Mouse (Mus musculus) intestine, embryonic 15.5 days (tissue): ENCODE data around the gene Rhod. TPM values are rescaled to one million over a fixed set of nuclear protein-coding genes. Genes with fewer than 3 reads are reported as not detected.
A peak's percentile ranks its signal among the peaks of the same experiment; 100 is the strongest.

ENCODE experiments used
- ATAC-seq: fragments of 200-750 bp; cut with Nextera tagmentation; 2 replicates; pipeline ENCODE4 v1.8.0; 2017; ENCODE audit warnings: moderate TSS enrichment, moderate library complexity
- H3K27ac ChIP-seq: fragments of 300-500 bp; sonication (generic); 2 replicates; pipeline ENCODE4 v1.5.1; 2015; ENCODE audit warnings: mild to moderate bottlenecking, inconsistent platforms
- H3K27me3 ChIP-seq: fragments of 300-500 bp; sonication (generic); replicated peaks from 2 replicates; pipeline ENCODE4 v1.6.1; 2015; ENCODE audit warnings: inconsistent platforms
- H3K36me3 ChIP-seq: fragments of 300-500 bp; sonication (generic); 2 replicates; pipeline ENCODE4 v1.6.1; 2015; ENCODE audit warnings: inconsistent platforms
- H3K4me1 ChIP-seq: fragments of 300-500 bp; sonication (generic); replicated peaks from 2 replicates; pipeline ENCODE4 v1.6.1; 2015; ENCODE audit warnings: inconsistent platforms
- H3K4me2 ChIP-seq: fragments of 300-500 bp; sonication (generic); replicated peaks from 2 replicates; pipeline ENCODE4 v1.6.1; 2015; ENCODE audit warnings: mild to moderate bottlenecking, inconsistent platforms
- H3K4me3 ChIP-seq: fragments of 300-500 bp; sonication (generic); replicated peaks from 2 replicates; pipeline ENCODE4 v1.5.1; 2015; ENCODE audit warnings: inconsistent platforms
- H3K9ac ChIP-seq: fragments of 300-500 bp; sonication (generic); 2 replicates; pipeline ENCODE4 v1.6.1; 2015; ENCODE audit warnings: inconsistent platforms
- H3K9me3 ChIP-seq: fragments of 300-500 bp; sonication (generic); 2 replicates; pipeline ENCODE4 v1.6.1; 2016; ENCODE audit warnings: inconsistent platforms
- WGBS: fragments of 180-500 bp; shearing (Covaris S2); methylation state at CpG from one replicate; pipeline ENCODE4 v1.1.7; 2015; 5-methylcytosine and 5-hydroxymethylcytosine counted together
- polyA plus RNA-seq: library from polyadenylated mRNA; unstranded; fragments of >200 nt; fragmentation: Nextera tagmentation; extraction: Ambion mirVana; gene quantifications from 2 replicates; pipeline ENCODE4 v1.2.1, GENCODE M21; 2015

Gene Rhod
- polyA plus RNA-seq, 1 experiment from 2014 or later, result 20.0 TPM

DNA sequence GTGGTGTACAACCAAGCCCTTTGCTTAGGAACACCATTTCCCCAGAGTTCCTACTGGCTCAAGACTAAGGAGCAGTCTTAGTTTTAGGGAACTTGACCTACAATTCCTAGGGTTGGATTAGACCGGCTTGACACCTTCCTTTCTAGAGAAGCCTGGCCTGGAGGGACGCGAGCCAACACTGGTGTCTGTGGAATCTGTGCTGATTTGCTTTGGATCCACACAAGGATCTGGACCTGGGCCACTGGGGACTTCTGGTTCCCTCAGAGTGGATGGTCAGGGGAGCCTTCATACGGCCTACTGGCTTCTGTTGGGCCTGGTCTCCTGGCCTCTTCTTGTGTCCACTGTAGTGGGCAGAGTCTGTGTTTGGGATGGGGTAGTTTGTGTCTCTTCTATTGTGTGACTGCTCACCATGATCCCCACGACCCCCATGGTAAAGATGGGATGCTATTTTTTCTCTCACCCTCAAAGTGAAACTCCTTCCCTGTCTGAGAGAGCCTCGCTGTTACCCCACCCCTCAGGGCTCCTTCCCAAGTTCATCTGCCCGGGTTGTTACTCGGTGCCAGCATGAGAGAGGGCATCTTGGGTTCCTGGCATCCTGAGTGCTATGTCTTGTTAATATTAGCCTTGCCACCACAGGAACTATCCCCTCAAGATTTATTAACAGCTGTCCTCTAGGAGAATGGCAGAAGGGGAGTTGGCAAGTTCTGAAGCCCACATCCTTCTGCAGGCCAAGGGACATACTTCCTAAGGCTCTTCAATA, 7.6 kb upstream of the Rhod start:
- Histone ChIP-seq H3K9ac (no peak overlapping the region), H3K9me3 (no peaks in the 10 kb centered on the region), H3K4me2 (no peak overlapping the region), H3K4me3 (no peak overlapping the region), H3K27me3 (no peaks in the 10 kb centered on the region), H3K27ac (no peak overlapping the region), H3K4me1 (peaks cover 5% of the 10 kb centered on the region), H3K36me3 (no peaks in the 10 kb centered on the region)
- no peak for ATAC-seq
- 84% methylated on average over 8 of the region's 8 CpGs for WGBS

GRCm38 (mm10) chr19:4442408-4442807, 3.2 kb upstream of the Rhod start:
- 11% methylated on average over 3 of the region's 3 CpGs for WGBS
- no peak for ATAC-seq

GRCm38 (mm10) chr19:4441621-4442161, 2.5 kb upstream of the Rhod start:
- Histone ChIP-seq H3K4me2 (no peak overlapping the region), H3K27ac (peak overlapping the region; percentile 5; the same call in 1 of the 2 replicates), H3K36me3 (no peaks in the 10 kb centered on the region), H3K27me3 (no peaks in the 10 kb centered on the region), H3K4me1 (peaks cover 26% of the 10 kb centered on the region), H3K9me3 (no peaks in the 10 kb centered on the region), H3K4me3 (no peak overlapping the region), H3K9ac (no peak overlapping the region)
- 29% methylated on average over 10 of the region's 10 CpGs for WGBS
- ATAC-seq, result peak; percentile 30

More at GRCm38 (mm10) chr19:4442408-4442807, 3.2 kb upstream of the Rhod start:
- Histone ChIP-seq H3K4me3 (no peak overlapping the region), H3K36me3 (no peaks in the 10 kb centered on the region), H3K4me2 (no peak overlapping the region), H3K27me3 (no peaks in the 10 kb centered on the region), H3K9me3 (no peaks in the 10 kb centered on the region), H3K27ac (no peak overlapping the region), H3K4me1 (peaks cover 26% of the 10 kb centered on the region), H3K9ac (no peak overlapping the region)

DNA sequence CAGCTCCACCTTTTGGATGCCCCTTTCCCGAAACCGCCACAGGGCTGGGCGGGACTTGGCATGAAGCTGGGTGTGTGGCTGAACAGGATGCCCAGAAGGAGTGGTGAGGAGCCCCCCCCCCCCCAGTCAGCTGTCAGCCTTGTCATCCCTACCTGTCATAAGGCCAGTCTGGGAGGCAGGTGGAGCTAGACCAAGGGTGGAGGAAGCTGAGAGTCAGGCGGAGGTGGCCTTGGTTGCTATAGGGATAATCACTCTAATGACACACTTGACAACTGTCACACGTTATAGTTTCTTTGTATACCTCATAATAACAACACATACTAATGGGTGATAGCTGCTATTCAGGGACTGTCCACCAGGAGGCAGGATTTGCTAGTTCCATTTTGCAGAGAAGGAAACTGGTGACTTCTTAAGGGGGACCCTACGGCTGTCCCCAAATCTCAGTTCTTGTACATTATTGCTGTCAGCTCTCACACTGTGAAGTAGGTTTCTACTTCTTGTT, 1.9 kb upstream of the Rhod start:
- Histone ChIP-seq H3K27me3 (no peaks in the 10 kb centered on the region), H3K27ac (peak overlapping the region; percentile 5; the same call in 1 of the 2 replicates), H3K9me3 (no peaks in the 10 kb centered on the region), H3K4me3 (no peak overlapping the region), H3K9ac (no peak overlapping the region), H3K4me2 (no peak overlapping the region), H3K36me3 (no peaks in the 10 kb centered on the region), H3K4me1 (peaks cover 26% of the 10 kb centered on the region)
- peak; percentile 37; the same call in 1 of the 2 replicates for ATAC-seq
- WGBS, result 46% methylated on average over 6 of the region's 6 CpGs

GRCm38 (mm10) chr19:4440222-4440621, 990 bp upstream of the Rhod start:
- 10% methylated on average over 8 of the region's 8 CpGs for WGBS
- Histone ChIP-seq H3K9me3 (no peaks in the 10 kb centered on the region), H3K9ac (no peak overlapping the region), H3K36me3 (no peaks in the 10 kb centered on the region), H3K4me3 (peak overlapping the region; percentile 72), H3K27me3 (no peaks in the 10 kb centered on the region), H3K4me2 (peak overlapping the region; percentile 92), H3K27ac (no peak overlapping the region), H3K4me1 (peaks cover 26% of the 10 kb centered on the region)
- 0 out of 2 replicates have a peak, but pooled peaks have one; percentile 24 for ATAC-seq

DNA sequence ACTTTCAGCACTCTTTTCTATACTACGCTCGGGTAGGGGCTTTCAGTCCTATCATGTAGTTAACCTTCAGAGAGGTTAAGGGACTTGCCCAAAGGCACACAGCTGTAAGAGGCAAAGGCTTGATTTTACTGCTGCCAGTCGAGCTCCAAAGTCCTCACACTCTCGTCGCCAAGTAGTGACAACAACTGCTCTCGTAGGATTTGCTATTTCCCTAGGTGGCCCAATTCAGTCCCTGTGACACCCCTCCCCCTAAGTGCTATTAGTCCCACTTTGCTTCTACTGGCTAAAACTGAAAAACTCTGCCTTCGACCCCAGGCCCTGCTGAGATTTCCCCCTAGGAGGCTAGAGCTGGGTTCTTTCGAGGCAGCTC, 456 bp downstream of the Rhod start:
- no peaks in the 10 kb centered on the region for H3K36me3 ChIP-seq
- H3K4me3 ChIP-seq, result peak overlapping the region; percentile 72
- peak overlapping the region; percentile 92 for H3K4me2 ChIP-seq
- H3K27me3 ChIP-seq, result no peaks in the 10 kb centered on the region
- peaks cover 26% of the 10 kb centered on the region for H3K4me1 ChIP-seq
- H3K9me3 ChIP-seq, result no peaks in the 10 kb centered on the region
- 6% methylated on average over 8 of the region's 8 CpGs for WGBS
- peak overlapping the region; percentile 75 for H3K9ac ChIP-seq
- 0 out of 2 replicates have a peak, but pooled peaks have one; percentile 1 for ATAC-seq
- H3K27ac ChIP-seq, result peak overlapping the region; percentile 33; the same call in 1 of the 2 replicates

DNA sequence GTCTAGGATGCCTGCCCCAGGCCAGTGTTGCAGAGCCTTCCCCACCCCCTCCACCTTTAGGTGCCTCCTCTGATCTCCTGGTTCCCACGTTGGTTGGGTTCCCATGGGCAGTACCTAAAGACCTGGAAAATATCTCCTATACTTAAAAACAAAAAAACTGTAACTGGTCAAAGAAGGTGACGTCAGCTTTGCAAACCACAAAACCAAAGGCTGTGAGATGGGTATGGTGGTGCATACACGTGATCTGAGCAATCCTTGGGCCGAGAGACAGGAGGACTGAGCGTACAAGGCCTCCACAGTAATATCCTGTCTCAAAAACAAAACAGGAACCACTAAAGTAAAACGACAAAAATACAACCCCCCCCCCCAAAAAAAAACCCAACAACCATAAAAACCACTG, 1.3 kb downstream of the Rhod start:
- Histone ChIP-seq H3K9ac (no peak overlapping the region), H3K27ac (no peak overlapping the region), H3K9me3 (no peaks in the 10 kb centered on the region), H3K4me2 (peak overlapping the region; percentile 92; the same call in 1 of the 2 replicates), H3K27me3 (no peaks in the 10 kb centered on the region), H3K4me1 (peaks cover 26% of the 10 kb centered on the region), H3K4me3 (no peak overlapping the region), H3K36me3 (no peaks in the 10 kb centered on the region)
- ATAC-seq, result no peak
- WGBS, result 78% methylated on average over 6 of the region's 6 CpGs

- H3K27ac ChIP-seq, result no peak overlapping the region
- H3K27me3 ChIP-seq, result no peaks in the 10 kb centered on the region
- no peak overlapping the region for H3K4me2 ChIP-seq
- H3K4me1 ChIP-seq, result peaks cover 16% of the 10 kb centered on the region; the same call in 1 of the 2 replicates
- H3K9ac ChIP-seq, result no peak overlapping the region
- no peaks in the 10 kb centered on the region for H3K36me3 ChIP-seq
- ATAC-seq, result no peak
- no peaks in the 10 kb centered on the region for H3K9me3 ChIP-seq
- no peak overlapping the region for H3K4me3 ChIP-seq
- 75% methylated on average over 3 of the region's 3 CpGs for WGBS
These were observed 3.0 kb downstream of the Rhod start for GRCm38 (mm10) chr19:4436254-4436653.

DNA sequence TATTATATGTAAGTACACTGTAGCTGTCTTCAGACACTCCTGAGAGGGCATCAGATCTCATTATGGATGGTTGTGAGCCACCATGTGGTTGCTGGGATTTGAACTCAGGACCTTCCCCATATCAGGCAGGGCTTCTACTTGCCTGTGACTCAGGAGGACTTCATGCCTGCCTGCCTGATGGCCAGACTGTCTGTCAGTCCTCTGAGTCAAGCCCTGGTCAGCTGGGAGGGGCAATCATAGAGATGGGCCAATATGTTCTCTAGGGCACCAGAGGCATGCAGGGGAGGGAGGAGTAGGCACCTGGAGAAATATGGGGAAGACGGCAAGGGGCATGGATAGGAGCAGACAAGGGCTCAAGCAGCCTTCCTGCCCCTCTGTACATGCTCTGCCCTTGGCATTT, 4.2 kb downstream of the Rhod start:
- H3K4me2 ChIP-seq, result no peak overlapping the region
- H3K9me3 ChIP-seq, result no peaks in the 10 kb centered on the region
- 100% methylated on average over 1 of the region's 1 CpGs for WGBS
- no peak overlapping the region for H3K9ac ChIP-seq
- H3K4me3 ChIP-seq, result no peak overlapping the region
- H3K27me3 ChIP-seq, result no peaks in the 10 kb centered on the region
- H3K4me1 ChIP-seq, result peaks cover 6% of the 10 kb centered on the region; the same call in 1 of the 2 replicates
- H3K36me3 ChIP-seq, result no peaks in the 10 kb centered on the region
- no peak overlapping the region for H3K27ac ChIP-seq
- no peak for ATAC-seq

- Histone ChIP-seq H3K9ac (no peak overlapping the region), H3K4me2 (no peak overlapping the region), H3K4me3 (no peak overlapping the region), H3K36me3 (no peaks in the 10 kb centered on the region), H3K4me1 (no peaks in the 10 kb centered on the region), H3K27me3 (no peaks in the 10 kb centered on the region), H3K9me3 (no peaks in the 10 kb centered on the region), H3K27ac (no peak overlapping the region)
- no peak for ATAC-seq
- 82% methylated on average over 1 of the region's 1 CpGs for WGBS
These were observed 5.5 kb downstream of the Rhod start for GRCm38 (mm10) chr19:4433756-4434155.

DNA sequence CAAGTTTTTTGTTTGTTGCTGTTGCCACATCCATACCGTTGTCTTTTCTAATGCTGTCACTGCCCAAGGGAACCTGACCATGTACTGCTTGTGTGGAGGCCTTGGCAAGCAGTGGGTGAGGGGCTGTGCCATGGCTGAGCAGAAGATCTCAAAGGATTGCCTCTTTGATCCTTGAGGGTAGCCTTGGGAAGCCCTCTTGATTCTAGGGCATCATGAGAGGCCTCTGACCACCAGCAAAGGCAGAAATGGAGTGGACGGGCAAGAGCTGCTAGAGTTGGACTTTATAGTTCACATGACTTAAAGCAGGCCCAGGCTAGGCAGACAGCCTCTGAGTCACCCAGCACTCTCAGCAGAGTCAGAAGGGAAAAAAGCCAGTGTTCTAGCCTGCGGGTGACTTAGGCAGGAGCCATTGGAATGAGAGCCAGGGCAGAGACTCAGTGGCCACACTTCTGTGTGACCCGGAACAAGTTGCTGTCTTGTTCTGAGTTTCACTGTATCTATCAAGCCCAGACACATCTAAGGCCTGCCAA, 9.1 kb downstream of the Rhod start:
- Histone ChIP-seq H3K4me2 (no peak overlapping the region), H3K9ac (no peak overlapping the region), H3K27ac (no peak overlapping the region), H3K4me1 (no peaks in the 10 kb centered on the region), H3K27me3 (no peaks in the 10 kb centered on the region), H3K9me3 (no peaks in the 10 kb centered on the region), H3K36me3 (peaks cover 17% of the 10 kb centered on the region; the same call in 1 of the 2 replicates), H3K4me3 (no peak overlapping the region)
- ATAC-seq, result no peak
- 88% methylated on average over 4 of the region's 4 CpGs for WGBS

DNA sequence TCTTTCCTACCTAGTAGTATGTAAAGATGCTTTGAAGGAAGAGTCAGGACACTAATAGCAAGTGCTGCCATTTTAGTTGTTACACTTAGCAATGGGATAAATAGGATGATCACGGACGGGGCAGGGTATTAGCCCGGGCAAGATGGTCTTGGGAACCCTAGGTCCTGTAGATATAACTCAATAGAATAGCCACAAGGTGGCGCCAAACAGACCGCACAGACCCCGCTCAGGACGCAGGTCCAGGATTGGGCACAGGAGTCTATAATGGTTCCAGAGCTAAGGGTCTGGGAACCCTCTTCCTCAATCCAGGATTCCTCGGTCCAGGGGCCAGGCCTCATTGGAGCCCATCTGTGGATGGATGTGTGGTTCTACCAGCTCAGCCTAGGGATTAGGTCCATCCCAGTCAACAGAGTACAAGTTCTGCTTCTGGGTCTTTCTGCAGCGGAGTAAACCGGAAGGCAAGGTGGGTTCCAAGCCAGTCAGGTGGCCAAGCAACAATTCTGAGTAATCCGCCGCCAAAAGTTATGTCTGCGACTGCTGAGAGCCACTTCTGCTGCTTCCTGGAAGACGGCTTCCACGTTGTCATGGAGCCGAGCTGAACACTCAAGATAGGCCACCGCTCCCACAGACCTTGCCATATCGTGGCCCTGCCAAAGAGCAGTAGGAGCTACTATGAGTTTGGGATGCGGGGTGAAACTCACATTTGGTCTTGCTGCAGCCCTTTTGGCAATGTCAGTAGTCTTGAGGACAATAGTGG, 13.4 kb downstream of the Rhod start:
- 74% methylated on average over 19 of the region's 19 CpGs for WGBS
- no peak overlapping the region for H3K9ac ChIP-seq
- no peak for ATAC-seq
- H3K4me3 ChIP-seq, result no peak overlapping the region
- H3K4me2 ChIP-seq, result no peak overlapping the region
- H3K9me3 ChIP-seq, result no peaks in the 10 kb centered on the region
- no peak overlapping the region for H3K27ac ChIP-seq
- no peaks in the 10 kb centered on the region for H3K4me1 ChIP-seq
- peaks cover 21% of the 10 kb centered on the region for H3K36me3 ChIP-seq
- H3K27me3 ChIP-seq, result no peaks in the 10 kb centered on the region
